Comparison of ENCODE assay signal across 16 mouse cellular contexts in the genomic region with DNA sequence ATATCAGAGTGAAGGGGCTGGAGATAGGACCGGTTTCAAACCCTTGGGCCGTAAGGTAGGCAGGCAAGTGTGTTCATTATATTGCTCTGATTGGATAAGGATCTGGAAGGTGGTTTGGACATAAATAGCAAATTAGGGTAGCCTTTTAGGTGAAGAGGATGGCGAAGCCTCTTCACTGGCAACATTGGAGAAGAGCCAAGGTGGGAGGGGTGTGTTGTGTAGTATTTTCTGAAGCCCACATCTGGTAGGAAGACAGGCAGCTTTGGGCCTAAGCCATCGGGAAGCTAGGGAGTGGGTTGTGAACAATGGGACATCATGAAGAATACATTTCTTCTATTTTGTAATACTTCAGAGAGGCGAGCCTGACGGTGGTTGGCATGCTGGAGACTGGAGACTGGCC.
DNase-seq lines count a peak whose midpoint lies in the region; ATAC-seq and TF ChIP-seq lines count a peak whose summit lies in the region.
"Had no signal": no experiment of that assay in that cellular context is flagged by ENCODE, and none has a peak within 500 bp of the region (broad histone marks: within the 10 kb centered on the region; RNA-seq: fewer than 3 reads in every experiment).

No protein-coding gene starts in this region.

- peaks cover 8% of the 10 kb centered on the region for H3K4me1 ChIP-seq in heart, embryonic 11.5 days (ENCODE audit: control insufficient read depth, insufficient read depth, low read length)
- peaks cover 14% of the 10 kb centered on the region; the same call in 1 of the 2 replicates for H3K4me1 ChIP-seq in liver, adult 2 months (ENCODE audit: control insufficient read depth, insufficient read depth, low read length)
- peaks cover 7 to 20% of the 10 kb centered on the region in 2 experiments for H3K4me1 ChIP-seq in MEL (ENCODE audit: control insufficient read depth in 1 of 2, insufficient read depth in 2 of 2, low read length in 2 of 2)
- H3K4me1 ChIP-seq in liver, embryonic 13.5 days (replicated peaks) = peaks cover 14% of the 10 kb centered on the region
- H3K4me1 ChIP-seq in midbrain, embryonic 11.5 days (ENCODE audit: control insufficient read depth, insufficient read depth, low read length) = no peaks in the 10 kb centered on the region
- H3K4me1 ChIP-seq: forebrain, embryonic 15.5 days had no signal

- no peak for TF ChIP-seq EP300 in MEL (IDR thresholded peaks at IDR 0.05; ENCODE audit: low read depth in 1 of 2, low read length in 2 of 2)

- TF ChIP-seq CTCF in liver, adult 2 months (IDR thresholded peaks at IDR 0.05; ENCODE audit: low read depth, low read length) = no peak
- no peak for TF ChIP-seq CTCF in MEL (IDR thresholded peaks at IDR 0.05 in 2 of 3, conservative IDR thresholded peaks at IDR 0.05 in 1 of 3; ENCODE audit: control insufficient read depth in 1 of 3, insufficient read depth in 1 of 3, low read depth in 2 of 3, low read length in 3 of 3, poor library complexity in 1 of 3, severe bottlenecking in 1 of 3)

- no peak overlapping the region for H3K27ac ChIP-seq in heart, embryonic 11.5 days (ENCODE audit: low read depth, low read length)
- peak overlapping the region; percentile 3; the same call in 1 of the 2 replicates for H3K27ac ChIP-seq in liver, adult 2 months (replicated peaks; ENCODE audit: insufficient read depth, low read depth, low read length)
- peak overlapping the region; percentile 42 for H3K27ac ChIP-seq in MEL (ENCODE audit: control insufficient read depth, low read depth, low read length)
- H3K27ac ChIP-seq in liver, embryonic 13.5 days = no peak overlapping the region
- no peak overlapping the region for H3K27ac ChIP-seq in midbrain, embryonic 11.5 days (ENCODE audit: low read depth, low read length)
- H3K27ac ChIP-seq: forebrain, embryonic 15.5 days; hindbrain, embryonic 15.5 days; macrophage; neural tube, embryonic 12.5 days; stomach, postnatal 0 days had no signal

- no peak overlapping the region for H3K4me2 ChIP-seq in heart, embryonic 11.5 days
- H3K4me2 ChIP-seq in liver, embryonic 13.5 days = peak overlapping the region; percentile 39; the same call in 1 of the 2 replicates
- no peak overlapping the region for H3K4me2 ChIP-seq in midbrain, embryonic 11.5 days
- H3K4me2 ChIP-seq: forebrain, embryonic 15.5 days; hindbrain, embryonic 15.5 days; neural tube, embryonic 12.5 days had no signal

- H3K9me3 ChIP-seq in heart, embryonic 11.5 days (replicated peaks; ENCODE audit: control insufficient read depth, low read length) = no peaks in the 10 kb centered on the region
- H3K9me3 ChIP-seq in MEL (replicated peaks; ENCODE audit: insufficient read depth, low read length) = no peaks in the 10 kb centered on the region
- H3K9me3 ChIP-seq in liver, embryonic 13.5 days (replicated peaks) = no peaks in the 10 kb centered on the region
- no peaks in the 10 kb centered on the region for H3K9me3 ChIP-seq in midbrain, embryonic 11.5 days (ENCODE audit: control insufficient read depth, low read length)
- H3K9me3 ChIP-seq: forebrain, embryonic 15.5 days; hindbrain, embryonic 15.5 days; neural tube, embryonic 12.5 days had no signal

- WGBS in heart, embryonic 11.5 days (ENCODE audit: insufficient replicate concordance) = 86% methylated on average over 6 of the region's 6 CpGs
- WGBS in liver, adult 2 months = 70% methylated on average over 6 of the region's 6 CpGs
- 64% methylated on average over 6 of the region's 6 CpGs for WGBS in liver, embryonic 13.5 days (ENCODE audit: insufficient replicate concordance)
- 95% methylated on average over 6 of the region's 6 CpGs for WGBS in midbrain, embryonic 11.5 days

- no peaks in the 10 kb centered on the region for H3K36me3 ChIP-seq in heart, embryonic 11.5 days (ENCODE audit: control insufficient read depth, insufficient read depth, low read length)
- H3K36me3 ChIP-seq in liver, adult 2 months (ENCODE audit: control insufficient read depth, insufficient read depth, low read length) = no peaks in the 10 kb centered on the region
- H3K36me3 ChIP-seq in MEL (ENCODE audit: control insufficient read depth in 1 of 2, insufficient read depth in 2 of 2, low read length in 2 of 2) = peaks cover 0 to 16% of the 10 kb centered on the region in 2 experiments; a peak in 2 of 4 replicates
- no peaks in the 10 kb centered on the region for H3K36me3 ChIP-seq in liver, embryonic 13.5 days
- H3K36me3 ChIP-seq in midbrain, embryonic 11.5 days (ENCODE audit: control insufficient read depth, insufficient read depth, low read length) = no peaks in the 10 kb centered on the region
- H3K36me3 ChIP-seq: forebrain, embryonic 15.5 days; hindbrain, embryonic 15.5 days; neural tube, embryonic 12.5 days had no signal

- H3K79me2 ChIP-seq in liver, adult 2 months (ENCODE audit: control insufficient read depth, insufficient read depth, low read length) = peaks cover 4% of the 10 kb centered on the region; the same call in 1 of the 2 replicates
- H3K79me2 ChIP-seq in MEL (ENCODE audit: control insufficient read depth, insufficient read depth, low read length, poor library complexity) = no peaks in the 10 kb centered on the region

- no peak for DNase-seq in heart, adult 8-10 months (ENCODE audit: low spot score)
- DNase-seq in liver, adult 2 months (ENCODE audit: extremely low read depth, low read depth, low spot score) = no peak
- DNase-seq in liver (no peak), MEL (ENCODE audit: low read depth, low spot score) (peak; percentile 50)
- no peak for DNase-seq in liver, embryonic 13.5 days
- no peak for DNase-seq in embryo, embryonic 9.5 days (ENCODE audit: extremely low spot score)
- no peak for DNase-seq in midbrain, embryonic 11.5 days (ENCODE audit: low spot score, missing footprints)
- DNase-seq: layer of hippocampus, postnatal 36 days; right cerebral cortex, postnatal 14 days had no signal

- H3K4me3 ChIP-seq in heart, embryonic 11.5 days (ENCODE audit: low read depth, low read length) = peak overlapping the region; percentile 18; the same call in 1 of the 2 replicates
- no peak overlapping the region for H3K4me3 ChIP-seq in liver, adult 2 months (ENCODE audit: insufficient read depth, low read depth, low read length)
- peak overlapping the region; percentile 68 to 75 for H3K4me3 ChIP-seq in MEL (ENCODE audit: control insufficient read depth in 1 of 2, insufficient read depth in 1 of 2, low read depth in 2 of 2, low read length in 2 of 2)
- peak overlapping the region; percentile 38; the same call in 1 of the 2 replicates for H3K4me3 ChIP-seq in liver, embryonic 13.5 days (replicated peaks)
- no peak overlapping the region for H3K4me3 ChIP-seq in midbrain, embryonic 11.5 days (ENCODE audit: low read depth, low read length)
- H3K4me3 ChIP-seq: forebrain, embryonic 15.5 days; hindbrain, embryonic 15.5 days; neural tube, embryonic 12.5 days had no signal

- peak; percentile 11; the same call in 1 of the 2 replicates for ATAC-seq in heart, embryonic 11.5 days (replicated peaks; ENCODE audit: insufficient number of reproducible peaks, low FRiP score, low TSS enrichment)
- ATAC-seq in liver, embryonic 13.5 days (ENCODE audit: low read depth) = no peak
- ATAC-seq in midbrain, embryonic 11.5 days (ENCODE audit: low FRiP score) = no peak
- ATAC-seq: midbrain, embryonic 16.5 days had no signal

- no peak overlapping the region for H3K9ac ChIP-seq in heart, embryonic 11.5 days (ENCODE audit: low read depth, low read length)
- H3K9ac ChIP-seq in liver, adult 2 months (ENCODE audit: low read depth, low read length) = no peak overlapping the region
- H3K9ac ChIP-seq in MEL (ENCODE audit: control insufficient read depth, low read depth, low read length, poor library complexity, severe bottlenecking) = peak overlapping the region; percentile 48
- H3K9ac ChIP-seq in liver, embryonic 13.5 days = no peak overlapping the region
- H3K9ac ChIP-seq in midbrain, embryonic 11.5 days (ENCODE audit: low read length) = no peak overlapping the region
- H3K9ac ChIP-seq: forebrain, embryonic 15.5 days; hindbrain, embryonic 15.5 days; neural tube, embryonic 12.5 days had no signal

- TF ChIP-seq RAD21 in MEL (IDR thresholded peaks at IDR 0.05; ENCODE audit: low read depth, low read length) = no peak

- H3K27me3 ChIP-seq in heart, embryonic 11.5 days (ENCODE audit: control insufficient read depth, insufficient read depth, low read length) = no peaks in the 10 kb centered on the region
- H3K27me3 ChIP-seq in liver, adult 2 months (ENCODE audit: control insufficient read depth, insufficient read depth, low read length) = no peaks in the 10 kb centered on the region
- no peaks in the 10 kb centered on the region for H3K27me3 ChIP-seq in MEL (ENCODE audit: control insufficient read depth in 1 of 2, insufficient read depth in 2 of 2, low read length in 2 of 2)
- H3K27me3 ChIP-seq in liver, embryonic 13.5 days = no peaks in the 10 kb centered on the region
- H3K27me3 ChIP-seq in midbrain, embryonic 11.5 days (ENCODE audit: control insufficient read depth, insufficient read depth, low read length) = no peaks in the 10 kb centered on the region
- H3K27me3 ChIP-seq: forebrain, embryonic 15.5 days; hindbrain, embryonic 15.5 days; neural tube, embryonic 12.5 days had no signal

- TF ChIP-seq POLR2A in liver, adult 2 months (IDR thresholded peaks at IDR 0.05; ENCODE audit: extremely low read depth, insufficient read depth, low read length) = no peak
- no peak for TF ChIP-seq POLR2A in MEL (IDR thresholded peaks at IDR 0.05; ENCODE audit: control insufficient read depth in 1 of 2, insufficient read depth in 1 of 2, low read depth in 1 of 2, low read length in 2 of 2, poor library complexity in 1 of 2)

TF ChIP-seq in MEL, 35 proteins besides CTCF, POLR2A, EP300 and RAD21:
- TF ChIP-seq MXI1 (IDR thresholded peaks at IDR 0.05; ENCODE audit: low read depth, low read length) (no peak), E2F4 (IDR thresholded peaks at IDR 0.05; ENCODE audit: borderline replicate concordance, low read depth, low read length) (no peak), CHD1 (IDR thresholded peaks at IDR 0.05; ENCODE audit: low read depth, low read length) (no peak), TCF12 (IDR thresholded peaks at IDR 0.05; ENCODE audit: low read depth, low read length) (no peak), TBP (IDR thresholded peaks at IDR 0.05; ENCODE audit: low read depth, low read length) (no peak), USF2 (IDR thresholded peaks at IDR 0.05; ENCODE audit: borderline replicate concordance in 1 of 2, insufficient read depth in 1 of 2, low read depth in 1 of 2, low read length in 2 of 2) (no peak)
TF ChIP-seq in MEL: peak in this region for 0.

Comparison
In these comparisons a context has a peak if more than half of its experiments do, and no peak if none do; other contexts are left out.
1. H3K27ac ChIP-seq: peak in liver, adult 2 months (single experiment) and MEL (single experiment); none in heart, embryonic 11.5 days (single experiment), liver, embryonic 13.5 days (single experiment) and midbrain, embryonic 11.5 days (single experiment).
2. H3K4me3 ChIP-seq: peak in heart, embryonic 11.5 days (single experiment), MEL (2 of 2) and liver, embryonic 13.5 days (single experiment); none in liver, adult 2 months (single experiment) and midbrain, embryonic 11.5 days (single experiment).